Mouse (Mus musculus): ENCODE data around the gene Hdx. TPM values are rescaled to one million over a fixed set of nuclear protein-coding genes. Genes with fewer than 3 reads are reported as not detected.

Hdx gene
- under 1 TPM; 0.08 to 0.17 TPM for total RNA-seq (2021)
- long read RNA-seq, experiment 1, result 0 reads
- long read RNA-seq, experiment 2, partial matches to known transcripts, result 0 of 1 reads
- long read RNA-seq, experiment 2, other reads (novel, unspliced or antisense), result 1 of 1 reads

DNA sequence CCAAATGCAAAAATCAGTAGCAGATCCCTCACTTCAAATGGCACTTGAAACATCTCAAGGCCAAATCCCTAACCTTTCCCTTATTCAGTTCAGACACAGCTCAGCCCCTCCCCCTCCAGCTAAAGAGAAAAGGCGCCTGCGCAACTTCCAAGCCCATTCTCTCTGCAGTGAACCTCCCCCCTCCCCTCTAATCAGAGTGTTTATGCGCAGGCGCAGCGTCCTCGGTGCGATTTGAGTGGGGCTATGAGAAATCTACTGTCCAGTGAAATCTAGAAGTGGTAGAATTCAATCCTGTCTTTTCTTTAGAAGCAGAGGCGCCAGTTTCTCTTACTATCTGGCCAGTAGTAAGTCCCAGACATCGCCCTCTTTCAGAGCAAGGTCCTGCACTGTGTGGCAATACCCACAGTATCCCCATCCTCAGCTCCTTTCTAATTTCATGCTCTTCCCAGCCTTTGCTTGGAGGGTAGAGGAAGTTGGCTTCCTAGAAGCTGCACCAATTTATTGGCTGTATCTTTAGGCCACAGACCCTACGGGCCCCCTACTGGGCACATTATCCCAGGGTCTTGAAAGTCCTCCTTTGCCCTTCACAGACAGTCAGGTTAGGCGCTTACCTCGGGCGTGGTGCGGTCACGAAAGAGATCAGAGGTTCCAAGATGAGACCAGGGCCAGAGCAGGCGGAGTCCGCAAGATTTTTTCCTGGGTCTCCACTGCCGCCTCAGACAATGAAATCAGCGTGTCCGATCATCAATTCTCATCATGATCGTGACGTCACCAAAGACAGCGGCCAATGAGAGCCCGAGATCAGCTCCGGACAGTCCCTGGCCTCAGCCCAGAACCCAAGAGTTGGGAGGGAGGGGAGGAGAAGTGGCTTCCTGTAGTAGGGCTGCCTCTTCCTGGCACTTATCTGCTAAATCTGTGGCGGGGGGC lies at the start of gene Hdx:
Gene Hdx (minus strand): TSS at position 724 of the 927 bp plus-strand sequence.
- H3K4me3 ChIP-seq, result peak within 1 kb of the TSS; percentile 62
- H3K27ac ChIP-seq, result peak within 1 kb of the TSS; percentile 20
- DNase-seq, result peak; percentile 47
- intact Hi-C loops (cut with DNase I), result no loop called here
- no peak for TF ChIP-seq CTCF (IDR thresholded peaks at IDR 0.05)

DNA sequence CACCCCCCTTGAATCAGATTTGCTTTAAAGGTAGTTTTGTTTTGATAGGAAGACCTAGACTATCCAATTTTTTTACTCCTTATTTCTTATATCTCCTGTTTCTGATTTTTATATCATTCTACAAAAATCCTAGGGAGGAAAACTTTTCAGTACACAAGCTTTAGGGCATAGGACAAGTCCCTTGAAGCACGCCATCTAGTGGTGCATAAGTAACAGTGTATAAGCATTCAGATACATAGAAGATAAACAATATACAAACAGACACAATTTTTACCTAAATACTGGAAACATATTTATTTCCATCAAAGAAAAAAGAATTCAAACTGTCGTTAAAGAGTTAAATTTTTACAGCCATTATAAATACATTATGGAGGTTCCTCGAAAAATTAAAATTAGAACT lies 11.2 kb downstream of the Hdx start:
- H3K27ac ChIP-seq, result no peak overlapping the region
- no peak for DNase-seq
- peak; percentile 49 for TF ChIP-seq CTCF (IDR thresholded peaks at IDR 0.05)
- intact Hi-C loops (cut with DNase I), result no loop called here
- H3K4me3 ChIP-seq, result no peak overlapping the region

DNA sequence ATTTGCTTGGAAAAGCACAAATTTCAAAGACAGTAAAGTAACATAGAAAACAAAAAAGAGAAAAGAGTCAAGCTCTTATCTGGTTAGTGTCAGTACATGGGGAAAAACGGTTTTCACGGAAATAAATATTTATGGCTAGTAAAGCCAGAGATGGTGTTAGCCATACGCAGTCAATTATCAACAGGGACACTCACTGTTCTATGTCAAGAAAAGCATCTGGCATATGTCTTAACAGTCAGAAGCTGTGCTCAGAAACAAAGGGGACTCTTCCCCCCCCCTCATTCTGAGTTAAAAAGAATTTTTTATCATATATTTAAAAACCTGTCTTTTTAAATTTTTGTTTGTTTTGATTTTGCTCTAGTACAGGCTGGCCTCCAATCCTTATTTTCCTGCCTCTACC lies 25.2 kb downstream of the Hdx start:
- Histone ChIP-seq H3K27ac (no peak overlapping the region), H3K4me3 (no peak overlapping the region)
- no peak for TF ChIP-seq CTCF (IDR thresholded peaks at IDR 0.05)
- intact Hi-C loops (cut with DNase I), result no loop called here
- no peak for DNase-seq

DNA sequence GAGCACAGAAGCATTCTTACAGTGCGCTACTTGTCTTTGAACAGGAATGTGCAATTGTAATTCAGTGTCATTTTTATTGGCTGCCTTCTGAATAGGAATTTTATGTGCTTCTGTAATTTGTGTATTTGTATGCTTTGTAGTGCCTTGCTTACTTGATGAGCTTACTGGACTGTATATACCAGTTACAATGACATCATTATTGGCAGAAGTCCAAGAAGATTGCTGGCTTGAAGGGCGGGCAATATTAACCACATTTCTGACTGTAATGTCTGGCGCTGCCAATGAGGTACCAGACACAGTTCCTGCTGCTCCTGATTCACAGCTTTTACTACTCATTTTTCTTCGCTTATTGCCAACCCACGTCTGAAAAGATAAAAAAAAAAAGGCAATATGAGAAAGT lies 36.5 kb downstream of the Hdx start:
- Histone ChIP-seq H3K4me3 (no peak overlapping the region), H3K27ac (no peak overlapping the region)
- intact Hi-C loops (cut with DNase I), result no loop called here
- no peak for DNase-seq
- TF ChIP-seq CTCF (IDR thresholded peaks at IDR 0.05), result no peak

DNA sequence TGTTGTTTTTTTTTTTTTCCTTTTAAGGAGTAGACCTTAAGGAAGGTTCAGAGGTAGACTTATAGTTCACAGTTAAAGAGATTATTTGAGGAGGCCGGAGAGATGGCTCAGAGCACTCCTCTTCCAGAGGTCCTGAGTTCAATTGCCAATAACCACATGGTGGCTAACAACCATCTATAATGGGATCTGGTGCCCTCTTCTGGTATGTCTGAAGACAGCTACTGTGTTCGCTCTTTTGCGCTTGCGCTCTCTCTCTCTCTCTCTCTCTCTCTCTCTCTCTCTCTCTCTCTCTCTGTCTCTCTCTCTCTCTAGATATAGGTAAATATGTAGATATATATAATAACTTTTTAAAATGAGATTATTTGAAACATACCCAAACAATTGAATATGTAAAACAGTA lies 38.2 kb downstream of the Hdx start:
- H3K4me3 ChIP-seq, result no peak overlapping the region
- H3K27ac ChIP-seq, result no peak overlapping the region
- DNase-seq, result no peak
- intact Hi-C loops (cut with DNase I), result no loop called here
- peak; percentile 41 for TF ChIP-seq CTCF (IDR thresholded peaks at IDR 0.05)

DNA sequence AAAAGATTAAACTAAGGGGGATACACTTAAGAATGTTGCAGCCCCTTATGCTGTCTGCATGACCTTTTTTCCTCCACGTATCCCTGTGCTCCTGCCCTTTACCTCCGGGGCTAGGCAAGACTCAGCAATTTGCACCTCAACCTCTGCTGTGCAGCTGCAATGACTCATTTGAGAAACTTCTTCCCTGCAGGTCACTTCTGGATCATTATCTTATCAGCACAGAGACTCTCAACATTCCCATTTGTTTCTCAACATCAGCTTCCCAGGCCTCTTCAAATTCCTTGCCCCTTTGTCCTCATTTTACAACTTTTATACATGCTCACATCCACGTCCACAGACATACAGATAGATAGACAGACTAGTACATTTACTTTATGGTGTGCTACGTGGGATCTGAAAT lies 51.9 kb downstream of the Hdx start:
- H3K4me3 ChIP-seq, result no peak overlapping the region
- DNase-seq, result no peak
- H3K27ac ChIP-seq, result no peak overlapping the region
- no peak for TF ChIP-seq CTCF (IDR thresholded peaks at IDR 0.05)
- intact Hi-C loops (cut with DNase I), result no loop called here

DNA sequence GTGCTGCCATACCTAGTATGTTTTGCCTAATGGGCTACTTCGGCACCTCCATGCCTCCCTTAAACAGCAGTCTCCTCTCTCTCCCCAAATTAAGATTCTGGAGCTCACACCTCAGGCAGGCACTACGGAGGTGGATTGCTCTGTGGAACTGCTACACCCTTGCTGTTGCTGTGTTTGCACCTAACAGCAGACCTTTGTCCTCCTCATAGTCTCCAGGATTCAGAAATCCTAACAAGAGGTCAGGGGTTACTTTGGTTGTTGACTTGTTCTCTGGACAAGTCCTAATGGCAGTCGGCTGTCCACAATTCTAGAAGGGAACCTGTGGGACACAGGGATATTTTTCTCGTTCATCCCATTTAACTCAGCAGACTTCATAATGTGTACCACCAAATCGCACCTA lies 56.3 kb downstream of the Hdx start:
- no peak for TF ChIP-seq CTCF (IDR thresholded peaks at IDR 0.05)
- H3K27ac ChIP-seq, result no peak overlapping the region
- intact Hi-C loops (cut with DNase I), result no loop called here
- no peak overlapping the region for H3K4me3 ChIP-seq
- no peak for DNase-seq

DNA sequence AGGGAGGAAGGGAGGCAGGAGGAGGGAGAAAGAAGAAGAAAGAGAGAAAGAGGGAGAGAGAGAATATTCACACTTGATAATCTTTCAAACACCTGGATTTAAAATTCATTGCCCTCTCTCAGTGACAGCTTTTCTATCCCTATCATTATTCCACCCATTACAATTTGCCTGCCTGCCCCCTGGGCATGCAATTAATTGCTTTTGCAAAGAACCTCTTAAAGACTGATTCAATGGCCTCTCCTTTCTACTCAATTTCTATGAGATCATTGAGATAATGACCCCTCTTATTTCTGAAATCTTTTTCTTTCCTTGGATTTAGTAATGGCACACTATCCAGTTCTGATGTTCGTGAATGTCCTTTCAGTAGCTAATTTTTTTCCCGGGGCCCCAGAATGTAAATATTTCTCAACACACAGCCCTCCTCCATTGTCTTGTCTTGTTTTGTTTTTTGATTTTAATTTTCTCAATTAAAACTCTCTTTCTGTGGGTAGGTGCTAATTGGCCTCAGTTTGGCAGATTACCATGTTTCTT lies 99.2 kb downstream of the Hdx start:
- intact Hi-C loops (cut with DNase I), result no loop called here
- no peak overlapping the region for H3K4me3 ChIP-seq
- H3K27ac ChIP-seq, result no peak overlapping the region
- no peak for TF ChIP-seq CTCF (IDR thresholded peaks at IDR 0.05)
- DNase-seq, result no peak

DNA sequence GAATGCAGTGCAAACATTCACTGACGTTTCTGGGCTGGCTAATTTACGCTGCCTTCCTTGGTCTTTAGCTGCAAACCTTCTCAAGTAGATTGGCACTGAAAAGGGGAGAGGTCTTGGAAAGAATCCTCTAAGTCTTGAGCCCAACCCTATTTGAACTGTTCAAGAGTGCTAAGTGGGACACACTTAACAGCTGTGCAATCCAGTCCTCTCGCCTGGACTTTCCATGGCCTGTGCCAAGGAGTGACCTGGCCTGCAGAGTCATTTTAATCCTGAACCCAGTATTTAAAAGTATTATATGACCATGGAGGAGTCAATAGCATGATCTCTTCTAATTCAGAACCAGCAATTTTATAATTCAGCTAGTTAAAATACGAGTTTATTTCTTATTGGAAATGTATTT lies 109.3 kb downstream of the Hdx start:
- no peak overlapping the region for H3K4me3 ChIP-seq
- H3K27ac ChIP-seq, result no peak overlapping the region; the same call in 1 of the 2 replicates
- no peak for TF ChIP-seq CTCF (IDR thresholded peaks at IDR 0.05)
- intact Hi-C loops (cut with DNase I), result no loop called here
- DNase-seq, result peak; percentile 57

DNA sequence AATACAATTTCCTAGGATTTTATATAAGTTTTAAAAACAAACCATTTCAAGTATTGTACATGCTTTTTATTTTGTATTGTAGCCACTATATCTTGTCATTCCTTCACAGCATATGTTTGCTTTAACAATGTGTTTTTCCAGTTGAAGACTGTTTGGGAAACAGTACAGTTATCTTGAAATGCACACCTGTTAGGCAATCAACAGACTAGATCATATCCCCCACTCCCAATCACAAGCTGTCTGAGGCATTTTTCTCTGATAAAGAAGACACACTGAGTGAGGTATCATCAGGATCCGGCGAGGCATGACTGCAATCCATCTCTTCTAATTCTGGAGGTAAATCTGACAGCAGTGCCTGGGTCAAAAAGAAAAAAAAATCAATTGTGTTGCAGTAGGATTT lies 119.8 kb downstream of the Hdx start:
- H3K27ac ChIP-seq, result no peak overlapping the region
- intact Hi-C loops (cut with DNase I), result no loop called here

DNA sequence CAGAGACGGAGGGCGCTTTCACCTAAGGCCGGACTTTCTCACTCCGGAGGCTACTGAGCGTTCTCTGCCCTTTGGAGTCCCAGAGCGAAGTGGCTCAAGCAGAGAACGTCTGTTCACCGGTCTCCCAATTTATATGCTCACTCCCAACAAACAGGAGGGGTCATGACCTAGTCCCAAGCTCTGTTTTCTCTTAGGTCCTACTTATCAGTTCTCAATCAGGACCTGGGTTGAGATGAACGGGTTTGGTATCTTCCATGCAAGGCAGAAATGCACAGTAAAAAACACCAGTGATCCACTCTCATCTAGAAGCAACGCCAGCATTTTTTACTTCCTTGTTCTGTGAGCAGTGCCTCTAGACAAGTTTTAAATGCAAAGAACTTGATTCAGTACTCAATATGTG lies 159.0 kb downstream of the Hdx start, which contains the start of gene Rps6ka6:
Gene Rps6ka6 (minus strand): TSS at position 101 of the 400 bp plus-strand sequence.
- no peak for TF ChIP-seq CTCF (IDR thresholded peaks at IDR 0.05)

More for the DNA sequence above, 119.8 kb downstream of the Hdx start:
- H3K4me3 ChIP-seq, result no peak overlapping the region
- no peak for TF ChIP-seq CTCF (IDR thresholded peaks at IDR 0.05)
- no peak for DNase-seq

More for the DNA sequence above, 159.0 kb downstream of the Hdx start, which contains the start of gene Rps6ka6:
- intact Hi-C loops (cut with DNase I), result no loop called here
- no peak within 1 kb of the TSS for H3K27ac ChIP-seq
- no peak for DNase-seq
- no peak within 1 kb of the TSS for H3K4me3 ChIP-seq

Other genes starting within 250 kb of the Hdx start
- under 1 TPM; 0.13 to 0.75 TPM for gene Rps6ka6, start 159.1 kb downstream of the Hdx start, total RNA-seq (2021)
- not detected for gene Gm45194, start 194.3 kb upstream of the Hdx start, total RNA-seq (2021)